ENCODE assay signal across 19 mouse cellular contexts in the genomic region with DNA sequence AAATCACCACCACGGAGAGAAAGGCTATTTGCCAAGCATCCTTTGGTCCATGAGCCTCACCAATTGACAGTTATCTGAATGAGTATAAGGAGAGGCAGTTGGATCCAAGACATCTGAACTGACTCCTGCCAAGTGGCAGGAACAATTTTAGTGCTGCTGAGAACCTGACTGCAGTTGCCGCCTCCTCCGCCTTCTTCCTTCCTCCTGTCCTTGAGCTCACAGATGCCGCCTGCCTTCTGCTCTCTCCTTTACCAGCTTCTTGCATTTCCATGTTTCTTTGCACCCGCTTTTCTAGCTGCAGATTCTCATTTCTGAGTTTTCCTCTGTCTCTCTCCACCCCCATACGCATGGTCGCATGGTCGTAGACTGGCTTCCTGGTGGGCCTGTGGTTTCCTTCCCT. TPM values are rescaled to one million over a fixed set of nuclear protein-coding genes. Genes with fewer than 3 reads are reported as not detected.
A peak's percentile ranks its signal among the peaks of the same experiment; 100 is the strongest.
DNase-seq lines count a peak whose midpoint lies in the region; ATAC-seq and TF ChIP-seq lines count a peak whose summit lies in the region.
"Had no signal": no experiment of that assay in that cellular context is flagged by ENCODE, and none has a peak within 500 bp of the region (broad histone marks: within the 10 kb centered on the region; RNA-seq: fewer than 3 reads in every experiment).

No protein-coding gene starts in this region.

- no peak; the same call in 1 of the 2 replicates for TF ChIP-seq CTCF in left cerebral cortex, adult 2 months (IDR thresholded peaks at IDR 0.05)

- intact Hi-C loops in left cerebral cortex, adult 2 months (cut with DNase I) = loop anchor here (5.0 kb wide), 1 partner anchor 269 kb away; no protein-coding TSS in a partner anchor

- H3K27me3 ChIP-seq in megakaryocyte, embryonic 14.5 days (replicated peaks) = peaks cover 20% of the 10 kb centered on the region
- H3K27me3 ChIP-seq: embryonic facial prominence, embryonic 13.5 days; limb, embryonic 12.5 days; liver, embryonic 15.5 days had no signal

- no peaks in the 10 kb centered on the region for H3K36me3 ChIP-seq in megakaryocyte, embryonic 14.5 days (replicated peaks; ENCODE audit: low read length)
- H3K36me3 ChIP-seq: embryonic facial prominence, embryonic 13.5 days; limb, embryonic 12.5 days; liver, embryonic 15.5 days had no signal

- peak overlapping the region; percentile 46 for H3K4me3 ChIP-seq in megakaryocyte, embryonic 14.5 days (replicated peaks)
- no peak overlapping the region for H3K4me3 ChIP-seq in left cerebral cortex, adult 2 months
- H3K4me3 ChIP-seq: embryonic facial prominence, embryonic 13.5 days; heart, adult 2 months; limb, embryonic 12.5 days; liver, embryonic 15.5 days; myocyte had no signal

- DNase-seq in cerebellum, postnatal 10 days = peak; percentile 30 to 44
- DNase-seq in cerebellum, adult 9-11 months = no peak
- peak; percentile 50 to 72 for DNase-seq in left cerebral cortex, adult 2 months (ENCODE audit: extremely low spot score in 1 of 2, low spot score in 2 of 2)
- peak; percentile 93 for DNase-seq in telencephalon, adult 2 months (ENCODE audit: low read depth, low spot score)
- DNase-seq in thymus, postnatal 10 days (ENCODE audit: low spot score in 2 of 2) = no peak
- DNase-seq in kidney, postnatal 14 days = no peak
- DNase-seq: cerebellum, postnatal 25 days; heart, adult 2 months; kidney, postnatal 10 days; lung, postnatal 14 days had no signal

- no peak for ATAC-seq in megakaryocyte, adult 5-6 weeks (ENCODE audit: poor library complexity, severe bottlenecking)

- peak overlapping the region; percentile 76 for H3K27ac ChIP-seq in left cerebral cortex, adult 2 months
- H3K27ac ChIP-seq: embryonic facial prominence, embryonic 13.5 days; heart, adult 2 months; limb, embryonic 12.5 days; liver, embryonic 15.5 days had no signal

- H3K4me1 ChIP-seq in megakaryocyte, embryonic 14.5 days = peaks cover 10% of the 10 kb centered on the region
- H3K4me1 ChIP-seq: embryonic facial prominence, embryonic 13.5 days; limb, embryonic 12.5 days; liver, embryonic 15.5 days had no signal

- no peaks in the 10 kb centered on the region for H3K9me3 ChIP-seq in megakaryocyte, embryonic 14.5 days
- H3K9me3 ChIP-seq: embryonic facial prominence, embryonic 13.5 days; limb, embryonic 12.5 days; liver, embryonic 15.5 days had no signal

RNA-seq across cellular contexts. Expression of a gene that starts 25.5 kb away (rescaled TPM):
- polyA plus RNA-seq in megakaryocyte, embryonic 14.5 days (2012; ENCODE audit: insufficient read depth, low replicate concordance) = not detected in 2 replicates
- total RNA-seq in megakaryocyte, adult 5-6 weeks (2015) = not detected in 2 replicates
- not detected in 2 replicates for total RNA-seq in megakaryocyte, adult 5-6 weeks (2017)
- total RNA-seq in left cerebral cortex, adult 2 months (2021) = 1 to 10 TPM; 1.3 to 1.5 TPM
- total RNA-seq: heart, adult 2 months; heart, postnatal 25 days had no signal
- polyA plus RNA-seq: intestine, embryonic 14.5 days; limb, embryonic 12.5 days; liver, embryonic 15.5 days; myocyte; testis, adult 2 months had no signal

Comparison
In these comparisons a context has a peak if more than half of its experiments do, and no peak if none do; other contexts are left out.
1. DNase-seq: peak in cerebellum, postnatal 10 days (2 of 2), left cerebral cortex, adult 2 months (2 of 2) and telencephalon, adult 2 months (single experiment); none in cerebellum, adult 9-11 months (single experiment), thymus, postnatal 10 days (0 of 2) and kidney, postnatal 14 days (single experiment).